Mouse (Mus musculus) lung, postnatal 0 days (tissue): ENCODE results near the gene Gm17509.

Experiments used
- CTCF ChIP-seq: IDR thresholded peaks from 2 replicates; pipeline ENCODE4 v1.5.1; 2016; ENCODE audit warnings: antibody characterized with exemption, mild to moderate bottlenecking
- EP300 ChIP-seq: IDR thresholded peaks from 2 replicates; pipeline ENCODE4 v1.6.1; 2016; ENCODE audit warnings: antibody characterized with exemption, mild to moderate bottlenecking, control low read depth

- TF ChIP-seq CTCF: no peak
- TF ChIP-seq EP300: no peak
These were observed 4.0 kb downstream of the Gm17509 start for GRCm38 (mm10) chr13:117216752-117217363.
